Mouse (Mus musculus): Measurements from ENCODE around the gene Rsph1.

Gene Rsph1

DNA sequence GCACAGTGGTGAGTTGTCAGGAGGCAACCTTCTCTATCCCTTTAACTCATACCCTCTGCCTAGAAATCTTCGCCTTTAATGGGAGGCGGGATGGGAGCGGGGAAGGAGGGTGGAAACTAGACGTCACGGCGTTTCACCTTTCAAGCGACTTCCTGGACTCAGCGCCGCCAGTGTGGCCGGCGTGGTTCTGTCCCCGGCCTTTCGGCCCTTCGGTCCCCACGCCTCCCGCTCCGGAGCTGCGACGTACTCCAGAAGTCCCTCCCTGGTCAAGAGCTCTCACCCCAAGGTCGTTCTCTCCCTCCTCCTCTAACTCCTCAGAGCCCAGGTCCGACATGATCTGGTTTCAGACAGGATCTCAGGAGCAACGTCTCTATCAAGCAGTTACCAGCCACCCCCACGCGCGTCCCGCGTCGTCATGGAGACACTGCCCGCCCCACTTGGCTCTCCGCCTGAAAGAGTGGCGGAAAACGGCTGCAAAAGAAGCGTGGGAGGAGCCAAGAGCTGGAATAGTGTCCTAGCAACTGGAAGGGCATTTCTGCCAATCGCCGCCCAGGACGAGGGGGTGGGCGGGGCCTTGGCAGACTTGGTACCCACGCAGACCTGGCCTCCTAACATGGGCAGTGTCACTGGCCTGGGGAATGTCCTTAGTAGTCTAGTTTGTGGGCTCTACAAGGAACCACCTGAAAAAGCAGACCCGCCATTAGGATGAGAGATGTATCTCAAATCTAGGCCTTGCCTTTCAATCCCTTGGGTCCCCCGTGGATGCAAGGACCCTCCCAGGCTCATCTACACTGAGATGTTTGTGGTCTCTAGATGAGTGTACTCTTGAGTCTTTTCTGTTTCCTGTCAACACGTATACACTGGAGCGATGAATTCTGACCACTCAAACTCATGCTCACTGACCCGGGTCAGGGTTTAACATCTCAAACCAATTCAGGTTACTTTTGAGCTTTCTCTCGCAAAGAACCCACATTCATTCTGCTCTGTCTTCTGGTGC is at the start of gene Rsph1:
Gene Rsph1 (minus strand): TSS at position 462 of the 997 bp plus-strand sequence.
- DNase-seq, result peak; percentile 100

- DNase-seq, result no peak
Observed at GRCm38 (mm10) chr17:31326220-31326852, 49.2 kb upstream of the Rsph1 start.

DNA sequence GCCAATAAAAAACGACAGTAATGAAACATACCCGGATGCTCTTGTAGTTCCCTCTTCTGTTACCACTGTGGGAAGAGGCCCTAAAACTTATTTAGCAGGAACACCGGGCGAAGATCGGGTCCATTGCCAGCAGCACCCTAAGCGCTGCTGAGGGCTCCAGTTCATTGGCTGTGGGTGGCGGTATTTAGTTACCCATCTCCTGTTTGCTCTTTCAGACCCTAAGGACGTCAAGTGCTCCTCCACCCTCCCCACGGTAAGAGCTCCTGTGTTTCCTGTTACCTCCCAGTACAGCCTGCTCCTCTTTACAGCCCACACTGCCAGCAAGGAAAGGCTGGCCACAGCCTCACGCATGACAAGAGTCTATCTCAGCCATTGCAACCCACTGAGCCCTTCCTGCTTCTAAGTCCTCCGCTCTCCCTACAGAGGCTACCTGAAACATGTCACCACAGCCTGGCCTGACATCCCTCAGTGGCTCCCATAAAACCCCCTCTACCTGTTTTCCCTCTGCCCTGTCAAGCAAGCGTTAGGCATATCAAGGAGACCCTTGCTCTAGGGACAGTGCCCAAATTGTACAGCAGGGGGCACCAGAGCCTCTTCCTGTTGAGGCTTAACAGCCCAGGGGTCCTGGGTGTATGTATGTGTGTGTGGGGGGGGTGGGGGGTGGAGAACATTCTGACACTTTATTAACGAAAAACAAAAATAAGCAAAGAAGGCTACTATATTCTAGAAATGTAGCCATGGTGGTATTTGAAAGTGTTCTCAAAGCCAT is 48.5 kb upstream of the Rsph1 start:
- peak; percentile 79 for DNase-seq

GRCm38 (mm10) chr17:31324227-31324626 is 47.0 kb upstream of the Rsph1 start:
- no peak for DNase-seq

DNA sequence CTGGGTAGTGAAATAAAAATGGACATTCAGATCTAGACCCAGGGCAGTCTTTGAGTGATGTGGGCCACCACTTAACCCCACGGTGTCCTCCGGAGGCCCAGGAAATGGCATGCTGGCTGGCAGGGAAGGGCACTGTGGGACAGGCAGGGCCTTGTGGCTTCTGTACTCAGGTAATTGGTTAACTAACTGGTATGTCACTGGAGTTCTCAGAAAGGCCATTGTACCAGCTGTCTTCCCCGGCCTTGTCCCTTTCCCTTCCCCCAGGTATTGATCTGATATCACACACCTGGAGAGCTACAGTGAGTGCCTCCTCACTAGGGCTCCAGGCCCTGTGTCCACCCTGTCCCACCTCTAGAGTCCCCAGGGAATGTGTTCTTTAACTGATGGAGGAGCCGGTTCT is 46.2 kb upstream of the Rsph1 start:
- DNase-seq, result no peak

- no peak for DNase-seq
Observed at GRCm38 (mm10) chr17:31322446-31322845, 45.3 kb upstream of the Rsph1 start.

- DNase-seq, result peak; percentile 79
Observed at GRCm38 (mm10) chr17:31321425-31321824, 44.2 kb upstream of the Rsph1 start.

DNA sequence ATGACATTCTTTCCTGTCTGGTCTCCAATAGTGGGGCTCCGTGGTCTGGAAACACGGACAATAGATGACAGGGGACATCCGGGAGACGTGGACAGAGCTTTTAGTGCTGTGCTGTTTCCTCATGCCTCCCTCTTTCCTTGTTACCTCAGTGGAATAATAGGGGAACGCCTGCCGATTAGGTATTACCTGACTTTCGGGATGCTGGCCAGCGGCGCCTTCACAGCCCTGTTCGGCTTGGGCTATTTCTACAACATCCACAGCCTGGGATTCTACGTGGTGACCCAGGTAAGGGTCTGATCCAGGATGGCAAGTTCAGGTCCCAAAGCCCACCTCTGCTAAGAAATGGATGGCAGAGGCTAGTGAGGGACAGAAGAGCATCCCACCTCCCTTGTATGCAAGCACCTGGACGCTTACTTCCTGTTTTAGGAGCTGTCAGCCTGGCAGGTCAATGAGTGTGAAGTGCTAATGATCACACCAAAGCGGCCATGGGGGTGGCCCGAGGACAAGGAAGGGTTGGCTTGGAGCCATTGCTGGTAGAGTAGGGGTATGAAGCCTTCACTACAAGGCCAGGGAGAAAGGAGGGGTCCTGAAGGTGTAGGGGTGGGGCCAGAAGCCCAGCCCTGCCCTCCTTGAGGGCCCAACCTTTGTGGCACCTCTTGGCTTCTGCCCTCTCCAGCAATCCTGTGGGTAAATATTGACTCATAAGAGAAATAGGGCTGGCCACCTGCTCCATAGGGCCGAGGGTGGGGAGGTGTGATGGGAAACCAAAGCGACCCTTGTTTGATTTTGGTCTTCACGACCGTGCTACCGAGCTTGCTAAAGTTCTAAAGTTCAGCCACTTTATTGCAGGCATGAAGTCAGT is 42.0 kb upstream of the Rsph1 start:
- no peak for DNase-seq

DNA sequence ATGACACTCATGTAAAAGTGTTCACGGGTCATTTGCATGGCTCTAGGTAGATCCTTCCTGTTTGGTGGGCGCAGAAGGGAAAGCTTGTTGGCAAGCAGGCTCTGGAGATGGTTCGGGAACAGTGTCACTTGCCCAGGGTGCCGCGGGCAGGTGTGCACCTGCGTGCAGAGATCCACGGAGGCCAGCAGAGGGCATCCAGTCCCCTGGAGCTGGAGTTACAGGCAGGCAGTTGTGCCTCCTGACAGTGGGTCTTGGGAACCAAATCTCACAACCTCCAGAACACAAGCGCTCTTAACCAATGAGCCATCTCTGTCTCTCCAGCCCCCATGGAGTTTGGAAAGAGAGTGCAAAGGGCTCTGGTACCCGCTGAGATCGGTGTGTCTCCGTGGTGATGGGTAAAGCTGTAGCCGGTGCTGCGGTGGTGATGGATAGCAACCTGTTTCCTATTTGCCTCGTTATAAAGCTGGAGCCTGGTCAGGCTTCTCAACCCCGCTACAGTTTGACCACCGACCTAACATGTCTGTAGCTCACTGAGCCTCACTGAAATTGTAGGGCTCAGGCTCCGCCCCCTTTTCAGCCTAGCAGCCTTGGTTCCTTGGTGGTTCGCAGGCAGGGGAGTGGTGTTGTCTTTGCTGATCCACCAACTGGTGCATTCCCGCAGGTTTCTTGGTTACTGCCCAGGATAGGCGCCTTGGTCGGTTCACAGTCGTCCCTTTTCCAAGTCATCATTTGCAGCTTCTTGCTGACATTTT is 40.5 kb upstream of the Rsph1 start:
- DNase-seq, result no peak

DNA sequence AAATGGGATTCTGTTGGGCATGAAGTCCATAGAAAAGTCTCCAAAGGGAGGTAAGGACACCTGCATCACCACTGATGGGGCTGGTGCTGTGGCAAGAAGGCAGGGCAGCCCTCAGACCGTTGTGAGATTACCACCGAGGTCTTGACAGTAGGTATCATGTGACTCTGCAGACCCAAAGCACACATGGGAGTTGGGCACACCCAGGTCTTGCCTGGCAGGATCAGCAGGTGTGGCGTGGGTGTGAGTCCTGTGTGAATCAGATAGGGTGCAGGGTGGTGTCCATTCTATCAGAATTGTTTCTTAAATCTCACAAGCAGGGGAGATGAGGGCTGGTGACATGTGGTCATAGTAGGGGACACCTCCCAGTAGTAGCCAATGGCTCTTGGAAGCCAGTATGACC is 39.8 kb upstream of the Rsph1 start:
- DNase-seq, result no peak

- no peak for DNase-seq
Observed at GRCm38 (mm10) chr17:31315993-31316392, 38.8 kb upstream of the Rsph1 start.

DNA sequence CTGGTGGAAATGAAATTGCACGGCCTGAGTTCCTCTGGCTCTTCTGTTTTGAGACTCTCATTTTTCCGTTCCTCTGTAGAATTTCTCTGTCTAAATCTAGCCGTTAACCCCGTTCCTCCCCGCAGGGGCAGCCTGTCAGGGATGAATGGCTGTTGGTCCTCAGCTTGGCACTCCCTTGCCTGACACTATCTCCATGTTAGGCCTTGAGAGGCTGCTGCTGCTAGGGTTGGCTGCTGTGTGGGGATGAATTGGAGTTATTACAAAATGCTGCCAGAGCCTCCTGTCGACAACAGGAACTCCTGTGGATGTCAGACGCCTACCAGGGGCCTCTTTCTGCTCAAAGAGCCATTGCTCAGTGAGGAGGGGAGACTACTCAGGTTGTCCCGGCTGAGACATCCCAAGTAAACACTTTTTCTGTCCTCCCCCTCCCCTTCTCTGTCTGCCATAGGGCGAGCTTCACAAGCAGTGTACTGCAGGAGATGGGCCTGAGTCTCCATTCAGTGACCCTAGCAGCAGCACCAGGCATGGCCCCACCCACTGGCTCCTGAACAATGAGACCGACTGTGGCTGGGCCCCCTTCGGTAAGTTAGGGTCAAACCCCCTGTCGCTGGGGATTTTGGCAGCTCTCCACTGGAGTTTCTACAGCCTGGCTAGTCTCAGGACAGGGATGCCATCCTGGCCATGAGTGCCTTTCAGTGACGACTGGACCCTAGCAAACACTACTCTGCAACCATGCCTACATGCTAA is 38.0 kb upstream of the Rsph1 start:
- no peak for DNase-seq

DNA sequence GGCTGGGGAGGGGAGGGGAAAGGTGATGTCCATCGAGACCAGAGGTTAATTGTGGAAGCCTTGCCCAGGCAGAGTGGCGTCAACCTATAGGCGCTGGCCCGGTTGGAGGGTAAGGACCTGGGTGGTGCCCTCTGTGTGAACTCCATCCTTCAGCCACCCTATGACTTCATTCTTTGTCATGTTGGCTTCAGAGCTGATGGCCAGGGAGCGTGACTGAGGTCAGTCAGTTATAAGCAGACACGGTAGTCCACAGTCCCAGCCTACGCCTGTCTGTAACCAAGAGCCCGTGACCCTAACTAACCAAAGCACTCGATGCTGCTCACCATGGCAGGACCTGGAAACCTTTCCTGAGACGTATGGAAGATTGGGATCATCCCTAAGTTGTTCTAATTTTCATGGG is 35.5 kb upstream of the Rsph1 start:
- DNase-seq, result no peak

DNA sequence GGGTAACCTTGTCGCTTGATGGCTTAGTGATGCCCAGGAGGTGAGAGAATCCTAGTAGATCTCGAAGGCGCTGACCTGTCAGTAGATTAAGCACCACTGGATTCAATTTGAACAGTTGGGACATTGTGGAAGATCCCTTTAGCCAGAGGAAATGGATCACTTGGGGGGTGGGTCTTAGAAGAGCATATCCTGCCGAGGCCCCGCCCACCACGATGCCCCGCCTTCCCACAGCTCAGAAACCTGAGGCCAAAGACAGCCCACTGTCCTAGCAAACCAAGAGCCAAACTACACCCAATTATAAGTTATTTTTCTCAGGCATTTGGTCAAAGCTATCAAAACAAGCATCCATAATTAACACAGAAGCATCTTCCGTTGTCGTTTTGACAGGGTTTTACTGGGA is 33.9 kb upstream of the Rsph1 start:
- no peak for DNase-seq

DNA sequence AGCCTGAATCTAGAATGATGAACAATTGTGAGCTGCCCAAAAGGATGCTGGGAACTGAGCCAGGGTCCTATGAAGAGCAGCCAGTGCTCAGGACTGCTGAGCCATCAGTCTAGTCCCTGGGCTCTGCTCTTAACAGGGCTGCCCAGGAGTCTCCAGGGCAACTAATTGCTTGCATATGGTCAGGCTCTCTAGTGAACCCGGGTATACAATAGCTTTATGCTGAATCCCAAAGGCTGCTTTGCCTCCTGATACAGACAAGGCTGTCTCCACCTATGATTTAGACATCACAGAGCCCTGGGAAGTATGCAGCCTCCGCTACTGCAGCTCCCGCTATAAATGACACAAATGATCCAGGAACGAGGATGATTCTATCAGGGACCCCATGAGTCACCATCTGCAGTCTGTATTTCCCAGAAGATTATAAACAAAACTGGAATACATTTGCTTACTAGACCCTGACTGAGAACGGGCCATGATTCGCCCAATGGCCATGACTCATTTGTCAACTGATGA is 32.2 kb upstream of the Rsph1 start:
- no peak for DNase-seq

- no peak for DNase-seq
Observed at GRCm38 (mm10) chr17:31308291-31308816, 31.2 kb upstream of the Rsph1 start.

DNA sequence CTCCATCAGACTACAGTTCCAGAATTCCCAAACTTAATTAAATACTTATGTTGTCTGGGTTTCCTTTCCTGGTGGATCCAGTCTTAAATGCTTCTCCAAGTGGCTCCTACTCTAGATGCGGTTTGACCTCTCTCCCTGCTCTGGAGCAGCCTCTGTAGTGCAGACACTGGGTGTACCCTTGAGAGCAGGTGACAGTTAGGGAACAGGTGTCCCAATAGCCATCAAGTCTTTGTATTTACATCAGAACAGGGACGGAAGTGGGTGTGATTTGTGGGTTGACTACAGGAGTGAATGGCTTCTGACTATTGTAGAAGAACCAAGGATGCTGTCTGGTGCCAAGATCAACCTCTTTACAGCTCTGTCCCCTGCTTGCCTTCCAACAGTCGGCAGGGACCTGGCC is 30.6 kb upstream of the Rsph1 start:
- DNase-seq, result no peak

- DNase-seq, result no peak
Observed at GRCm38 (mm10) chr17:31305776-31306120, 28.6 kb upstream of the Rsph1 start.

DNA sequence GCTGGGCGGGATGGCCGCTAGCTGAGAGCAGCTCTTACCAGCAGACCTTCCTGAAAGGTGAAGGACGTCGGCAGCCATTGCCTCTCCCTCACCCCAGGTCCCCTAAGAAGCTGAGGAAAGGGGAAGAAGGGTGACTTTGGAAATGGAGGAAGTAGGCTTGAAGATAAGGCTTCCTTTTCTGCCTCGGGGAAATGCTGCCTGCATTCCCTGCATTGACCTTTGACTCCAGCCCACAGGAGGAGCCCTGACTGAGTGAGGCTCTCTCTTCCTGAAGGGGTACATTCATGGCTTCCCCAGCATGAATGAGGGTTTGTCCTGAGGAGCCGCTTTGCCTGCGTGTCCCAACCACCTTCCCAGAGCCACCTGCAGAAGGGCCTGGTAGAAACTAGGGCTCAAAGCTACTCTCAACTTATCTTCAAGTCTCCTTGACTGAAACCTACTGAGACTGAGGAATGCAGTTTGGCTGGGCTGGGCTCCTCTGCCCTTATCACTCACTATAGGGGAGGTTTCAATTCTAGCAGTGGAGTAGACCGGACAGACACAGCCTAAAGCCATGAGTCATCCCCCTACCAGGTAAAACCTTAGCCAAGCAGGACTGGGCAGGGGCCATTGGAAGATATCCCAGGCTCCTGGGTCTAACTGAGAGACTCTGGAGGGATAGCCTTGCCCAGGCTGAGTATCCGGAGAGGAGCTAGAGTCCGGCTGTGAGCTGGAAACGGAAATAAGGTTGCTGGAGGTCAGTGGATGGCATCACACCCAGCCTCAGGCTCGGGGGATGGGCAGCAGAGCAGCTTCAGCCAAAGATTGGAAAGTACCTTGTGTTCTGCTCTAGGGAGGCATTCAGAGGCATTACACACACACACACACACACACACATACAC is 28.0 kb upstream of the Rsph1 start:
- DNase-seq, result no peak

Data from right cerebral cortex, postnatal 4 days (tissue).